Mouse (Mus musculus): ENCODE data around the gene Gm43518. TPM values are rescaled to one million over a fixed set of nuclear protein-coding genes. Genes with fewer than 3 reads are reported as not detected.
A peak's percentile ranks its signal among the peaks of the same experiment; 100 is the strongest.

Gm43518 gene
- polyA plus RNA-seq, 1 experiment from 2014 or later = 4.3 TPM

DNA sequence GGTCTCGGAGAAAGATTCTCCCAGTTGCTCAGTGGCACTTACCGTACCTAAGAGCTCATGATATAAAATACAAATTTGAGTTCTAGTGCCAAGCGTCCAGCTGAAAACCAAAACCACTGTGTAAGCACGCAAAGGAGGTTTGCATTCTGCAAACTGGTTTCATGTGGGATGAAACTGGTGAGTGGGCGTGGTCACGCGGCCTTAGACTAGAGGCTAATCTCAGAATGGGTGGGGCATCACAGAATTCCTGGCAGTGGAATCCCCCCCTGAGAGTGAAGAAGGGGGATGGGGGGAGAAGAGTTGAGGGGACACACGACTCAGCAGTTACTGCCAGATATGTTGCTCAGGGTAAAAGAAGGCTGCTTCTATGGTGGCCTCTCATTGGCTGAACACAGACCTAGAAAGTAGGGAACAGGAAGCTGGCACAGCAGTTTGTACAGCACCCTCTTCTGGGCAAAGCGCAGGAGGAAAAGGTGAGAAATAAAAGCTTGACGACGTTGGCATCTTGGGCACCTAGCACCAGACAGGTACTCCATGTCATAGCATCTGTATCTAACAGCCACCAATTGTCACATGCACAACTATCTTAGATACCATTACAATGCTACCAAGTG is 23.1 kb upstream of the Gm43518 start:
- Histone ChIP-seq H3K4me1 (replicated peaks) (peaks cover 17% of the 10 kb centered on the region), H3K4me3 (replicated peaks) (no peak overlapping the region), H3K27me3 (no peaks in the 10 kb centered on the region), H3K27ac (no peak overlapping the region), H3K36me3 (peaks cover 7% of the 10 kb centered on the region), H3K9ac (replicated peaks) (no peak overlapping the region), H3K4me2 (replicated peaks) (no peak overlapping the region), H3K9me3 (no peaks in the 10 kb centered on the region)
- 75% methylated on average over 11 of the region's 11 CpGs for WGBS
- ATAC-seq = no peak

DNA sequence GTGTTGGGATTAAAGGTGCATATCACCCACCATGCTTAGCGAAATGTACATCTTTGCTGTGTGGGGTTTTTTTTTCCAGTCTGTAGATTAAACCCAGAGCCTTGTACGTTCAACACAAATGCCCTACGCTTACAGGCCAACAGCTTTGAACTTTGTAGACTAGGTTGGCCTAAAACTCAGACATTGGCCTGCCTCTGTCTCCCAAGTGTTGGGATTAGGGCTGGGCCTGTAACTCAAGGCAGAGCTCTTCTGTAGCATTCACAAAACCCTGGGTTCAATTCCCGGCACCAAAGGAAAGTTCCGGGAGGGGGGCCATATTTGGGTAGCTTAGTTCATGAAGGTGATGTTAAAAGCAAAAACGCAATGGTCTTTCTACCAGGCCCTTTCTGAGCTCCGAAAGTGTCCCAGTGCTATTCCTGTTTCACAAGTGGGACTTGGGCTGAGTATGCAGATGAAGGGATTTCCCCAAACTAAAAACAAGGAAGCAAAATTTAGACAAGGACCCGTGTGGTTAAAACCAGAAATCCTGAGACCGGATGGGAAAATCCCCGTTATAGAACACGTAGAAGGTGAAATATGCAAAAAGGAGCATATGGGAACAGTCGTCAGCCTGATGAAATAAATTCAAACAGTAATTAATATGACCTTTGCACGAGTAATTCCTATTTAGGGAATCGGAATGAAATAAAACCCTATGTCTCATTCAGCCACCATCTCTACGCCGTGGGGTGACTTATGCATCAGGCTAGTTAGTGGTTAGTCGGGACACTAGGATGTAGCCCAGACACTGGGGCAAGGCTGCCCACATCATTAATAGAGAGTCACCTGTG is 20.9 kb upstream of the Gm43518 start:
- H3K27ac ChIP-seq = no peak overlapping the region
- H3K4me3 ChIP-seq (replicated peaks) = peak overlapping the region; percentile 96
- peaks cover 27% of the 10 kb centered on the region for H3K36me3 ChIP-seq
- peak overlapping the region; percentile 97 for H3K4me2 ChIP-seq (replicated peaks)
- no peaks in the 10 kb centered on the region for H3K27me3 ChIP-seq
- no peaks in the 10 kb centered on the region for H3K9me3 ChIP-seq
- no peak overlapping the region for H3K9ac ChIP-seq (replicated peaks)
- WGBS = 75% methylated on average over 17 of the region's 17 CpGs
- peaks cover 28% of the 10 kb centered on the region for H3K4me1 ChIP-seq (replicated peaks)
- ATAC-seq = no peak

GRCm38 (mm10) chr5:123906976-123907630 is 20.1 kb upstream of the Gm43518 start, which contains the start of gene Denr:
Gene Denr (plus strand): TSS chr5:123907175.
- Histone ChIP-seq H3K4me3 (replicated peaks) (peak within 1 kb of the TSS; percentile 96), H3K9ac (replicated peaks) (peak within 1 kb of the TSS; percentile 99), H3K27ac (peak within 1 kb of the TSS; percentile 77), H3K36me3 (peaks cover 34% of the 10 kb centered on the region), H3K4me2 (replicated peaks) (peak within 1 kb of the TSS; percentile 97), H3K9me3 (no peaks in the 10 kb centered on the region), H3K27me3 (no peaks in the 10 kb centered on the region), H3K4me1 (replicated peaks) (peaks cover 28% of the 10 kb centered on the region)
- peak; percentile 93 for ATAC-seq
- WGBS = 0% methylated on average over 57 of the region's 61 CpGs

DNA sequence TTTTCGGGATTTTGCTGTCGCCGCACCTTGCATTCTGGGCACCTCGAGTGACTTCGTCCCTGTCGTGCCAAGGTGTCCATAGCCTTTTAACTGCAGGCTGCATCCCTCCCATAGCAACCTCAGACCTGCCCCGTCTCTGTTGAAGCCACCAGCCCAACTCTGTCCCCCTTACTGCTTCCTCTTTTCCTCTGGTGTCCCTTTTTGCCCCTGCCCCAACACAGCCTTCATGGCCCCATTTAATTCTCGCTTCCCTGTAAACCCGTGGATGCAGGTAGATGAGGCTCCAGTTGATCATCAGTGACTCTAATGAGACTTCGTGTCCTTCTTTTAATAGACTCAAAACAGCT is 19.6 kb upstream of the Gm43518 start:
- Histone ChIP-seq H3K9ac (replicated peaks) (peak overlapping the region; percentile 99), H3K4me1 (replicated peaks) (peaks cover 32% of the 10 kb centered on the region), H3K4me3 (replicated peaks) (peak overlapping the region; percentile 96), H3K27ac (peak overlapping the region; percentile 77), H3K4me2 (replicated peaks) (peak overlapping the region; percentile 97), H3K9me3 (no peaks in the 10 kb centered on the region), H3K27me3 (no peaks in the 10 kb centered on the region), H3K36me3 (peaks cover 39% of the 10 kb centered on the region)
- WGBS = 5% methylated on average over 10 of the region's 10 CpGs
- no peak for ATAC-seq

GRCm38 (mm10) chr5:123914852-123915251 is 12.4 kb upstream of the Gm43518 start:
- Histone ChIP-seq H3K4me1 (replicated peaks) (peaks cover 9% of the 10 kb centered on the region; the same call in 1 of the 2 replicates), H3K9me3 (no peaks in the 10 kb centered on the region), H3K4me3 (replicated peaks) (no peak overlapping the region), H3K4me2 (replicated peaks) (no peak overlapping the region), H3K9ac (replicated peaks) (no peak overlapping the region), H3K27me3 (no peaks in the 10 kb centered on the region), H3K36me3 (peaks cover 83% of the 10 kb centered on the region), H3K27ac (no peak overlapping the region)
- no peak for ATAC-seq
- 94% methylated on average over 3 of the region's 3 CpGs for WGBS

GRCm38 (mm10) chr5:123922112-123922511 is 5.1 kb upstream of the Gm43518 start:
- Histone ChIP-seq H3K27me3 (no peaks in the 10 kb centered on the region), H3K9ac (replicated peaks) (no peak overlapping the region), H3K4me1 (replicated peaks) (no peaks in the 10 kb centered on the region), H3K4me3 (replicated peaks) (no peak overlapping the region), H3K9me3 (no peaks in the 10 kb centered on the region), H3K4me2 (replicated peaks) (no peak overlapping the region), H3K36me3 (peaks cover 84% of the 10 kb centered on the region), H3K27ac (no peak overlapping the region)
- WGBS = 94% methylated on average over 6 of the region's 6 CpGs
- no peak for ATAC-seq

DNA sequence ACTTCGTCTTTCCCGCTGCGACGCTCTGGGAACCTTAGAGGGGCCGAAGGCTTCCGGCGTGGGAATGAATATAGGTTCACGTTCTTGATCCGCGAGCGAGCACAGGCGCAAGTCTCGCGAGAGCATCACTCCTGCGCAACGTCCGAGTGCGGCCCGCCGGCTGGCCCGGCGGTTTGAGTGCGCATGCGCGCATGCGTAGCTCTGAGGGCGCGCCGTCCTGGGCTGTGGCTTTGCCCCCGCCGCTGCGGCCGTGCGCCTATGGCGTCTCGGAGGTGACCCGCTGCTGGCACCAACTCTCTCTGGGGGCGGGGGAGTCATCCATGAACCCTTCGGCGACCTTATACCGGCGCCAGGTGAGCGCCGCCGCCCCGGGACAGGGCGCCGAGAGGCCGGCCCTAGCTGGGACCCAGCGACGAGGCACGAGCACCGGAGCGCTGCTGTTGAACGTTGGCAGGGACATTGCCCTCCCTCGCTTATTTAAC is 3.3 kb downstream of the Gm43518 start, which contains the start of gene Ccdc62:
TSS of gene Ccdc62 (plus strand) at position 172 of the 482 bp plus-strand sequence.
- peaks cover 6% of the 10 kb centered on the region for H3K4me1 ChIP-seq (replicated peaks)
- H3K4me3 ChIP-seq (replicated peaks) = peak within 1 kb of the TSS; percentile 70
- H3K4me2 ChIP-seq (replicated peaks) = peak within 1 kb of the TSS; percentile 72
- peaks cover 31% of the 10 kb centered on the region for H3K36me3 ChIP-seq
- peak within 1 kb of the TSS; percentile 89 for H3K9ac ChIP-seq (replicated peaks)
- H3K27me3 ChIP-seq = no peaks in the 10 kb centered on the region
- no peaks in the 10 kb centered on the region for H3K9me3 ChIP-seq
- ATAC-seq = peak; percentile 97
- H3K27ac ChIP-seq = peak within 1 kb of the TSS; percentile 89
- under 1% methylated on average over 56 of the region's 56 CpGs for WGBS

- WGBS = 51% methylated on average over 13 of the region's 13 CpGs
- Histone ChIP-seq H3K9ac (replicated peaks) (peak overlapping the region; percentile 89), H3K4me1 (replicated peaks) (peaks cover 6% of the 10 kb centered on the region), H3K27ac (peak overlapping the region; percentile 89; the same call in 1 of the 2 replicates), H3K4me2 (replicated peaks) (peak overlapping the region; percentile 72), H3K9me3 (no peaks in the 10 kb centered on the region), H3K4me3 (replicated peaks) (peak overlapping the region; percentile 70), H3K27me3 (no peaks in the 10 kb centered on the region), H3K36me3 (peaks cover 25% of the 10 kb centered on the region)
- peak; percentile 10; the same call in 1 of the 2 replicates for ATAC-seq
Observed at GRCm38 (mm10) chr5:123931131-123931530, 3.9 kb downstream of the Gm43518 start.

GRCm38 (mm10) chr5:123932927-123933326 is 5.7 kb downstream of the Gm43518 start:
- ATAC-seq = no peak
- H3K4me2 ChIP-seq (replicated peaks) = no peak overlapping the region
- no peak overlapping the region for H3K27ac ChIP-seq

DNA sequence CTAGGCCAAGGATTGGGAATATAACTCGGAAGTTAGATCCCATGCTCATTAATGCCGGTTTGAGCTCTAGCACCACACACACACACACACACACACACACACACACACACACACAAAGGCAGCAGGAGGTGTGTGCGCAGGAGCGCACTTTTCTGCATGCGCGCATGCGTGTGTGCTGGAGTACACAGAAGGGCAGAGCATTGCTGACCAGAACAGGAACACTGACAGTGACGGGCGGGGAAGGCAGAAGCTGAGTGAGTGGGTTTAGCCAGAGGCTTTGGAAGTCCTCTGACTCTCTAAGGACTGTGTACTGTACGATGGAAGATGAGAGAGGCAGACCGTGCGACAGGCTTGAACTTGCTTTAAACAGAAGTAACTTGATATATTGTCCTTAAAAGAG is 6.3 kb downstream of the Gm43518 start:
- Histone ChIP-seq H3K27me3 (no peaks in the 10 kb centered on the region), H3K9ac (replicated peaks) (no peak overlapping the region), H3K27ac (no peak overlapping the region), H3K4me3 (replicated peaks) (no peak overlapping the region), H3K9me3 (no peaks in the 10 kb centered on the region), H3K4me1 (replicated peaks) (peaks cover 6% of the 10 kb centered on the region), H3K36me3 (peaks cover 3% of the 10 kb centered on the region), H3K4me2 (replicated peaks) (no peak overlapping the region)
- no peak for ATAC-seq
- WGBS = 92% methylated on average over 12 of the region's 12 CpGs

More at GRCm38 (mm10) chr5:123932927-123933326, 5.7 kb downstream of the Gm43518 start:
- Histone ChIP-seq H3K4me3 (replicated peaks) (no peak overlapping the region), H3K27me3 (no peaks in the 10 kb centered on the region), H3K9me3 (no peaks in the 10 kb centered on the region), H3K36me3 (peaks cover 9% of the 10 kb centered on the region), H3K9ac (replicated peaks) (no peak overlapping the region), H3K4me1 (replicated peaks) (peaks cover 6% of the 10 kb centered on the region)

GRCm38 (mm10) chr5:123933957-123934591 is 6.9 kb downstream of the Gm43518 start:
- H3K27me3 ChIP-seq = no peaks in the 10 kb centered on the region
- no peak overlapping the region for H3K4me3 ChIP-seq (replicated peaks)
- no peaks in the 10 kb centered on the region for H3K9me3 ChIP-seq
- no peak overlapping the region for H3K4me2 ChIP-seq (replicated peaks)
- H3K36me3 ChIP-seq = no peaks in the 10 kb centered on the region
- H3K27ac ChIP-seq = no peak overlapping the region
- ATAC-seq = no peak
- no peak overlapping the region for H3K9ac ChIP-seq (replicated peaks)
- H3K4me1 ChIP-seq (replicated peaks) = peaks cover 6% of the 10 kb centered on the region
- 36% methylated on average over 18 of the region's 18 CpGs for WGBS

Data from midbrain, embryonic 13.5 days (tissue).